Mouse (Mus musculus): ENCODE measurements at regions not wholly inside any gene's neighbourhood (a gene's known extent, or its start where the extent isn't known, plus 50 kb on each side); places are given as distances from the start of the nearest gene placed in this dataset.
"Not testable (repeated sequence)": the region's sequence is repeated elsewhere in the genome, so short reads cannot be mapped to it uniquely, and the experiment has no call there.

- DNase-seq: no peak
These were observed 112.6 kb upstream of the Stt3b start for GRCm38 (mm10) chr9:115422786-115423185.

DNA sequence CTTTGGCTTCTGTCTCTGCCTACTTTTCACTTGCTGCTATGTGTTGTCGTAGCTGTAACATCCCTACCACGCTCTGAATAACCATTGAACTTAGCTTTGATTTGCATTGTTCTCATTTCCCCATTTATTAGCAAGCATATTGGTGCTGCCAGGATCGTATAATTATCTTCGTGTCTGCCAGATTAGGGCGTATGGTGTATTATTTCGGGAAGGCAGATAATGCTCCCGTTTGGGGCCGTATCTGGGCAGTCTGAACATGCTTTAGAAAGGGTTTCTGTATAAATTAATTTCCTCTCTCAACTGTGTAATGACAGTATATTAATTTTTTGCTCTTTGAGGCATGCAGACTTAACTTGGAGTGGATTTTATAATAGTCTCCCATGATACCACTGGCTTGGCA lies 116.5 kb upstream of the Stt3b start:
- DNase-seq: no peak

GRCm38 (mm10) chr9:115430271-115430670 lies 120.0 kb upstream of the Stt3b start:
- DNase-seq: no peak

GRCm38 (mm10) chr9:115434696-115435095 lies 124.5 kb upstream of the Stt3b start:
- peak in 1 of 2 experiments; percentile 9 for DNase-seq

- DNase-seq: no peak
These were observed 126.1 kb upstream of the Stt3b start for GRCm38 (mm10) chr9:115436301-115436700.

DNA sequence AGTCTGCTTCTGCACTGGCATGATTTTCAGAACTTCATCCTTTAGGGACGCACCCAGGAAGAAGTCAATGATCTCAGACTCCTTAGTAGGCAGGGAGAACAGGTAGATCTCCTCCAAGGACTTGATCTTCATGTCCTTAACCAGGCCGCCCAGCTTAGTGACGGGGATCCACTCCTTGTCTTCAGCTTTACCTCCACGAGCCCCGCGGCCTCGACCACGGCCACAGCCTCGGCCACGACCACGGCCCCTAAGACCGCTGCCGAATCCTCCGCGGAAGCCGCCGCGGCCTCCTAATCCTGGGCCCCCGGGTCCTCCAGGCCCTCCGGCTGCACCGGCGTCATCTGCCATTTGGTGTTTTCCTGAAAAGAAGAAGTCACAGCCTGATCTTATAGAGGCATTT lies 128.0 kb upstream of the Stt3b start:
- DNase-seq: not testable (repeated sequence)

DNA sequence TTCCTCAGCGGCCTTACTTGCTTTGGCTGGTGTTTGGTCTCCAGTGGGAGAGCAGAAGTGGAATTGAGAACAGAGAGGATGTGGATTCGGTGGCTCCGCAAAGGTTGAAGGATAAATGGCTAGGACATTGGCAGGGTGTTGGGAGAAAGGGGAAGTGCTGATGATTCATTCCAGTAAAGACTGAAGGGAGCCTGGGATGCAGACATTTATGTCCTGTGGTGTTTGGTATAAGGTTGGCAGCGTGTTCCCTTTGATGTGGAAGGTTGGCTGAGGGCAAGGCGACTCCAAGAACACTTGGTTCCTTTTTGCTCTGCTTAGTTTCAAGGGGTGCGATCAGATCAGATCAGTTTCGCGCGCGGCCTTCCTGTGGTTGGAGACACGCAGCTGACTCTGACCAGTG lies 136.5 kb upstream of the Stt3b start:
- no peak for DNase-seq

DNA sequence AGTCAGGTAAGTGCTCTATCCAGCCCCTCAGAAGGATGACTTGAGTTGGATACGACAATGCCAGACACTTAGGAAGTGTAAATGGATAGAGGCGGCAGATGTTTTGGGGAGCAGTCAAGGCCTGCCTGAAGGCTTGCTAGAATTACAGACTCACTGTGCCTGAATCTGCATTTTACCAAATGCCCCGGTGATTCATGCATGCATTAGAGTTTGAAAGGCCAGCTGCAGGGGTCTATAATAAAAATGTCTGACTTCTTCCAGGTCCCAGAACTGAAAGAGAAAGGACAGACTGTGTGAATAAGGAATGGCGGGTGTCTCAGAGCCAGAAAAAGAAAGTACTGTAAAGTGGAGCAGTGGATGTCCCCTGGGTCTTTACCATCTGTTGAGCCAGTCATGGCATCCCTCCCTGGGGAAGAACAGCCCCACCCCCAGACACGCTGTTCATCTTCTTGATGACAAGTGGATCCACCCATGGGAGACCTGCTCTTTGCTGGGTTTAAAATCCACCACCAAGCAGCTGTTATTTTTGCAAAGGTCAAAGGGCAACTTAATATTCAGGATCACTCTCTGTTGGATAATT lies 140.6 kb upstream of the Stt3b start:
- no peak for DNase-seq

- no peak for DNase-seq
These were observed 144.6 kb upstream of the Stt3b start for GRCm38 (mm10) chr9:115454771-115455170.

DNA sequence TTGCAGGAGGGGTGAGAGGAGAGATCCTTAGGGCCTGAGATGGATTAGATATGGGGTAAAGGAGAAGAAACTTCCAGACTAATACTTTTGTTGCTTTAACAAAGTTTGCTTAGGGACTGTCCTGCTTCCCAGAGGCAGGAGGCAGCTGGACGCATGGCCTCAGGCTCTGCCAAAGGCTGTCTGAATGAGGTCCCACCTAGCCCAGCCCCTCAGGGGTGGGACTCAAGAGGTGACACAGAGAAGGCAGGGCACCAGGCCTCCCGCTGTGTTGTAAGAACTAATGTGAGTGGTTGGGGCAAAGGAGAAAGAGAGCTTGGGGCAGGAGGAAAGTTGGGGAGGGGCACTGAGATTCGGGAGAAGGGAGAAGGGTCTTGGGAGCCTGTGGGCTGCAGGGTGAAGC lies 145.9 kb upstream of the Stt3b start:
- DNase-seq: no peak

DNA sequence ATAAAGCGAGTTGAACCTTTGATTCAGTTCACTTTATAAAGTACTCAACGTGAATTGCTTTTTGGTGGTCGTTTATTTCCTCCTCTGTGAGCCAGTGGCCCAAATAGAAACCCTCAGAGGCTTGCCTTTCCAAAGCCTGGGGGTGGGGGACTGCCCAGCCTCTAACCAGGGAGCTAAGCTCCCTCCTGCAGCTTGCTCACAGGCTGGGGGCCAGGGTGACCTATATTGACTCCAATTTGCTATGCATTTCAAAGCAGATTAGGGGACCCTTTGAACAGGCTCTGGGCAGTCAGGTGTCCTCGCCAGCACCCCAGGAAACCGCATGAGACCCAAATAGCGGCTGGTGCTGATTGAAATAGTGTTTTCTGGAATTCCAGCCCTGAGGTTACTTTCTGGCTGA lies 146.4 kb upstream of the Stt3b start:
- DNase-seq: no peak

- DNase-seq: no peak
These were observed 147.9 kb upstream of the Stt3b start for GRCm38 (mm10) chr9:115457889-115458710.

DNA sequence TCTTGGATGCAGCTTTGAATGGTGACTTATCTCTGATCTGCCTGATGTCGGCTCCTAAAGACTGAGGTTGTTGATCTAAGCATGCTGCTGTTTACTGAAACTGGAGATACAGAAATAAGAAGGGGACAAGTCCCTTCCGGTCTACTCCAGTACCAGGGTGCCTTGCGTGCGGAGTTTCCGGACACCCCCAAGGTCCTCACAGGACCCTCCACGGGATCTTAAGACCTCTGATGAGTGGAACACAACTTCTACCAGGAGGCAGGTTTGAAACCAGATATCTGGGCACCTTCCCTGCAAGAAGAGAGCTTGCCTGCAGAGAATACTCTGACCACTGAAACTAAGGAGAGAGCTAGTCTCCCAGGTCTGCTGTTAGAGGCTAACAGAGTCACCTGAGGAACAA lies 148.9 kb upstream of the Stt3b start:
- DNase-seq: not testable (repeated sequence)

- DNase-seq: no peak
These were observed 155.1 kb upstream of the Stt3b start for GRCm38 (mm10) chr9:115465326-115465725.

DNA sequence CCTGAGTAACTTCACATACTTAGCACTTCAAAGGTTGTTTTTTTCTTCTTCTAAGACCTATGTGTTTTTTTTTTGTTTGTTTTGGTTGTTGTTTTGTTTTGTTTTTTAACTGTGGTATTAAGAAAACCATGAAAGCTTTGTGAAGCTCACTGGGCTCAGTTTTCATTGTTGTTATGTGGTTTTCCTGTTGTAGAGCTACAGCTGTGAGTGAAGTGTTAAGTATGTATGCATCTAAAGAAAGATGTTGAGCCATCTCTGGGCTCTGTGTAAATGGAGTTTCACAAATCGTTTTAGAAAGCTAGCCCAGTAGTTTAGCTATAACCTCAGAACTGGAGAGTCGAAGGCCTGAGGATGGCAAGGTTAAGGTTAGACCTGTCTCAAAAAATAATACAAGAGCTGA lies 158.4 kb upstream of the Stt3b start:
- DNase-seq: no peak

DNA sequence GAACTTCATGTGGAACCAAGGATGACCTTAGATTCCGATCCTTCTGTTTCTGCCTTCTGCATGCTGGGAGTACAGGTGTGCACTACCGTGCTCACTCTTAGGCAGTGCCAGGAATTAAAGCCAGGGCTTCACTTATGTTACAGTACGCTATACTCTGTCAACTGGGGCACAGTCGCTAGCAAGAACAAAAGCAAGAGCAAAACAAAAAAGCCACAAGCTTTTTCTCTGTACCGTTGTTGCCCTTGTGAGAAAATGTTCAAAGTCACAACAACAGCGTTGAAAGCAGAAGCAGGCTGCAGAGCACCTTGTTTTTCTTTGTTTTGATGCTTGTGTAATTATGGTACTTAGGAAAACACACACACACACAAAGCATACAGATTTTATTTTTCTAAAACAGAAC lies 161.4 kb upstream of the Stt3b start:
- DNase-seq: no peak

GRCm38 (mm10) chr9:115473037-115473436 lies 162.8 kb upstream of the Stt3b start:
- DNase-seq: no peak

- no peak for DNase-seq
These were observed 163.6 kb upstream of the Stt3b start for GRCm38 (mm10) chr9:115473847-115474246.

- DNase-seq: no peak
These were observed 164.1 kb upstream of the Stt3b start for GRCm38 (mm10) chr9:115474342-115474741.

DNA sequence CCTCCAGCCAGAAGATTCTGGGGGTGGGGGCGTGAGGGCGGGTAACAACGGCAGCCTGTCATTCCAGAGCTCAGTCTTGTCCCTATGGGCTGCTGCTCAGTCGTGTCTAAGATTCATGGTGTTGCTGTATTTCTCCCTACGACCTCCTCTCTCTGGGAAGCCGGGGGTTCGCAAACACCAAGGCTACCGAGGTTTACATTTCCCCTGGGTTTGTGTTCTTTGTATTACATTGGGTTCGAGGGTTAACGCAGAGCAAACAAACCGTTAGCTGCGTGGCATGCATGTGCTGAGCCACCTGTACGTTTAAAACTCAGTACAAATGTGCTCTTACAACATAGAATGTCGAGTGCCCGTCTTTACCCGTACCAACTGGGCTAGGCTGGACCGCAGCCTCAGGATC lies 166.0 kb upstream of the Stt3b start:
- DNase-seq: no peak

GRCm38 (mm10) chr9:115477556-115478220 lies 167.5 kb upstream of the Stt3b start:
- DNase-seq: no peak

DNA sequence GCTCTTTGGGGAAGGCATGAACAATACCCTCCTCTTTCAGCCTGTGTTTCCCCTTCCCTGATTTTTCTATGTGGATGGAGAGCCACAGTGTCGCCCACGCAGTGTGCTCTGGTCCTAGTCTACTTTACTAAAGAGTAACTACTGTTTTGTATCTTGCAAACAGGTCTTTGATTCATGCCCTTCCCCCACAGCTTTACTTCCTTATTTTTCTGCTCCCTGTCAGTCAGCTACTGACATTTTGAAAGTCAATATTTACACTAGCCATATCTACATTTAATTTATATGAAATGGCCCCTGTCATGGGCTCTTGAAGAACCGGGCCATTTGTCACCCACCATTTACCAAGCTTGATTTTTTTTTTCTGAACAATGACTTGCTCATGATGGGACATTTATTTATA lies 168.7 kb upstream of the Stt3b start:
- no peak for DNase-seq

DNA sequence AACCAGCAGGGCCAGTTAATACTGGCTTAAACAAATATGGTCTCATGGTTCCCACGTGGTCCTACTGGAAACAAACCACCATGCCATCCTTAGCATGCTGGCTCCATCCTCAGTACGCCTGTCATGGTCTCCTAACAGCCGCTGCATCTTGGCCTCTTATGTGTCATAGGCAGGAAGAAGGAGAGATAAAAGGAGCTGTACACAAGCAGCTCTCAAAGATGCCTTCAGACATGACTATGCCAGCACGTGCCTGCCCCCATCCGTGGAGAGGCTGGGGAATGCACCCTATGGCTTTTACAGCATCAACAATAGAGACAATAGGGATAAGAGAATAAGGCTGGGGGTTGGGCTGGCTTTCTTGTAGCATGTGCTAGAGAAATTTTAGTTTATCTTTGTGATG lies 171.0 kb upstream of the Stt3b start:
- DNase-seq: no peak

DNA sequence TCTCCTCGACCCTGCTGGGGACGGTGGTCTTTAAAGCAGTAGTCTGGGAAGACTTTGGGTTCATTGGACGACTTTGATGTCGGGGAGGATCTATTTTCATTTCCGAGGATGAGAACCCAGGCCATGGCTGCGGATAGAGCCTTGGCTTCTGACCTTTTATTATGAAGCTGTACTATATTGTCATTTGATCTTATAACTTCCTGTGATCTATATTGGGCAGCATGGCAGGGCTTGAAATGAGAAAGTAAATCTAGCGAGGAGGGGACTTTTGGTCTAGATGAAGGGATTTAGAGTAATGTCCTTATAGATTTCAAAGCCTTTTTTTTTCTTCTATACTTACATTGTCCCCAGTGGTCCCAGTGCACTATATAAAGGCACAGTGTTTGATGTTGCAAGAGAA lies 172.8 kb upstream of the Stt3b start:
- DNase-seq: no peak
